Mouse (Mus musculus) liver, embryonic 12.5 days (tissue): ENCODE measurements around the gene Amph. TPM values are rescaled to one million over a fixed set of nuclear protein-coding genes. Genes with fewer than 3 reads are reported as not detected.

ENCODE experiments used
- ATAC-seq: fragments of 200-750 bp; cut with Nextera tagmentation; 2 replicates; pipeline ENCODE4 v1.8.0; 2017; ENCODE audit warnings: moderate number of reproducible peaks, mild to moderate bottlenecking, moderate library complexity
- H3K27ac ChIP-seq: fragments of 300-500 bp; sonication (generic); 2 replicates; pipeline ENCODE4 v1.5.1; 2016; ENCODE audit warnings: mild to moderate bottlenecking
- H3K27me3 ChIP-seq: fragments of 300-500 bp; sonication (generic); replicated peaks from 2 replicates; pipeline ENCODE4 v1.6.1; 2016; ENCODE audit warnings: mild to moderate bottlenecking, moderate library complexity
- H3K36me3 ChIP-seq: fragments of 300-500 bp; sonication (generic); 2 replicates; pipeline ENCODE4 v1.6.1; 2016; ENCODE audit warnings: mild to moderate bottlenecking, moderate library complexity
- H3K4me1 ChIP-seq: fragments of 300-500 bp; sonication (generic); 2 replicates; pipeline ENCODE4 v1.6.1; 2016
- H3K4me2 ChIP-seq: fragments of 300-500 bp; sonication (generic); 2 replicates; pipeline ENCODE4 v1.6.1; 2016; ENCODE audit warnings: mild to moderate bottlenecking, moderate library complexity
- H3K4me3 ChIP-seq: fragments of 300-500 bp; sonication (generic); 2 replicates; pipeline ENCODE4 v1.5.1; 2016; ENCODE audit warnings: mild to moderate bottlenecking, moderate library complexity
- H3K9ac ChIP-seq: fragments of 300-500 bp; sonication (generic); 2 replicates; pipeline ENCODE4 v1.6.1; 2016; ENCODE audit warnings: mild to moderate bottlenecking, moderate library complexity
- H3K9me3 ChIP-seq: fragments of 300-500 bp; sonication (generic); replicated peaks from 2 replicates; pipeline ENCODE4 v1.6.1; 2016; ENCODE audit warnings: mild to moderate bottlenecking, moderate library complexity
- WGBS: fragments of 180-500 bp; shearing (Covaris S2); methylation state at CpG from one replicate; pipeline ENCODE4 v1.1.7; 2016; ENCODE audit not compliant: insufficient replicate concordance; 5-methylcytosine and 5-hydroxymethylcytosine counted together
- polyA plus RNA-seq: library from polyadenylated mRNA; unstranded; fragments of >200 nt; fragmentation: Nextera tagmentation; extraction: Ambion mirVana; gene quantifications from 2 replicates; pipeline ENCODE4 v1.2.1, GENCODE M21; 2016

Amph gene
- polyA plus RNA-seq, 1 experiment from 2014 or later = 0.74 TPM

- ATAC-seq = no peak
- H3K4me2 ChIP-seq = no peak overlapping the region
Measured at GRCm38 (mm10) chr13:19027766-19028350, 79.9 kb downstream of the Amph start.

GRCm38 (mm10) chr13:19031916-19032688, 84.1 kb downstream of the Amph start:
- no peaks in the 10 kb centered on the region for H3K4me1 ChIP-seq
- H3K27me3 ChIP-seq = no peaks in the 10 kb centered on the region
- 77% methylated on average over 8 of the region's 8 CpGs for WGBS
- H3K36me3 ChIP-seq = no peaks in the 10 kb centered on the region
- H3K9me3 ChIP-seq = no peaks in the 10 kb centered on the region
- H3K4me2 ChIP-seq = no peak overlapping the region
- H3K4me3 ChIP-seq = no peak overlapping the region
- H3K27ac ChIP-seq = no peak overlapping the region
- no peak for ATAC-seq
- no peak overlapping the region for H3K9ac ChIP-seq

More at GRCm38 (mm10) chr13:19027766-19028350, 79.9 kb downstream of the Amph start:
- H3K4me1 ChIP-seq = no peaks in the 10 kb centered on the region
- H3K36me3 ChIP-seq = no peaks in the 10 kb centered on the region
- H3K27me3 ChIP-seq = no peaks in the 10 kb centered on the region
- H3K27ac ChIP-seq = no peak overlapping the region
- H3K9ac ChIP-seq = no peak overlapping the region
- no peaks in the 10 kb centered on the region for H3K9me3 ChIP-seq
- no peak overlapping the region for H3K4me3 ChIP-seq
- 59% methylated on average over 6 of the region's 6 CpGs for WGBS

- WGBS = 50% methylated on average over 1 of the region's 1 CpGs
- H3K4me3 ChIP-seq = no peak overlapping the region
Measured at GRCm38 (mm10) chr13:19052090-19052489, 104.1 kb downstream of the Amph start.

GRCm38 (mm10) chr13:19054504-19054903, 106.5 kb downstream of the Amph start:
- ATAC-seq = no peak
- no peaks in the 10 kb centered on the region for H3K9me3 ChIP-seq
- no peaks in the 10 kb centered on the region for H3K36me3 ChIP-seq
- no peak overlapping the region for H3K4me2 ChIP-seq
- no peak overlapping the region for H3K27ac ChIP-seq
- no peaks in the 10 kb centered on the region for H3K4me1 ChIP-seq
- H3K4me3 ChIP-seq = no peak overlapping the region
- H3K27me3 ChIP-seq = no peaks in the 10 kb centered on the region
- 50% methylated on average over 2 of the region's 2 CpGs for WGBS
- no peak overlapping the region for H3K9ac ChIP-seq

More at GRCm38 (mm10) chr13:19052090-19052489, 104.1 kb downstream of the Amph start:
- no peaks in the 10 kb centered on the region for H3K27me3 ChIP-seq
- no peak overlapping the region for H3K4me2 ChIP-seq
- no peak for ATAC-seq
- H3K9ac ChIP-seq = no peak overlapping the region
- H3K9me3 ChIP-seq = no peaks in the 10 kb centered on the region
- H3K4me1 ChIP-seq = no peaks in the 10 kb centered on the region
- H3K36me3 ChIP-seq = no peaks in the 10 kb centered on the region
- H3K27ac ChIP-seq = no peak overlapping the region

GRCm38 (mm10) chr13:19072261-19072660, 124.3 kb downstream of the Amph start:
- ATAC-seq = no peak
- no peak overlapping the region for H3K4me2 ChIP-seq
- no peaks in the 10 kb centered on the region for H3K36me3 ChIP-seq

GRCm38 (mm10) chr13:19077427-19077826, 129.4 kb downstream of the Amph start:
- WGBS = 83% methylated on average over 2 of the region's 2 CpGs
- no peaks in the 10 kb centered on the region for H3K4me1 ChIP-seq
- H3K9me3 ChIP-seq = no peaks in the 10 kb centered on the region
- no peaks in the 10 kb centered on the region for H3K27me3 ChIP-seq
- H3K9ac ChIP-seq = no peak overlapping the region
- ATAC-seq = no peak
- H3K4me3 ChIP-seq = no peak overlapping the region
- H3K27ac ChIP-seq = no peak overlapping the region
- no peak overlapping the region for H3K4me2 ChIP-seq
- no peaks in the 10 kb centered on the region for H3K36me3 ChIP-seq

More at GRCm38 (mm10) chr13:19072261-19072660, 124.3 kb downstream of the Amph start:
- Histone ChIP-seq H3K27me3 (no peaks in the 10 kb centered on the region), H3K9ac (no peak overlapping the region), H3K4me3 (no peak overlapping the region), H3K9me3 (no peaks in the 10 kb centered on the region), H3K27ac (no peak overlapping the region), H3K4me1 (no peaks in the 10 kb centered on the region)

GRCm38 (mm10) chr13:19081932-19082331, 133.9 kb downstream of the Amph start:
- Histone ChIP-seq H3K27ac (no peak overlapping the region), H3K4me1 (no peaks in the 10 kb centered on the region), H3K4me2 (no peak overlapping the region), H3K9ac (no peak overlapping the region), H3K4me3 (no peak overlapping the region), H3K36me3 (no peaks in the 10 kb centered on the region), H3K9me3 (no peaks in the 10 kb centered on the region), H3K27me3 (no peaks in the 10 kb centered on the region)
- ATAC-seq = no peak
- WGBS = 71% methylated on average over 4 of the region's 4 CpGs

- ATAC-seq = no peak
- Histone ChIP-seq H3K36me3 (no peaks in the 10 kb centered on the region), H3K9ac (no peak overlapping the region), H3K4me2 (no peak overlapping the region), H3K4me1 (no peaks in the 10 kb centered on the region), H3K27ac (no peak overlapping the region), H3K4me3 (no peak overlapping the region), H3K9me3 (no peaks in the 10 kb centered on the region), H3K27me3 (no peaks in the 10 kb centered on the region)
- WGBS = 79% methylated on average over 6 of the region's 6 CpGs
Measured at GRCm38 (mm10) chr13:19094571-19094970, 146.6 kb downstream of the Amph start.

- Histone ChIP-seq H3K4me3 (no peak overlapping the region), H3K27ac (no peak overlapping the region), H3K36me3 (no peaks in the 10 kb centered on the region), H3K9ac (no peak overlapping the region), H3K27me3 (no peaks in the 10 kb centered on the region), H3K4me2 (no peak overlapping the region), H3K9me3 (no peaks in the 10 kb centered on the region), H3K4me1 (no peaks in the 10 kb centered on the region)
- 72% methylated on average over 4 of the region's 4 CpGs for WGBS
- no peak for ATAC-seq
Measured at GRCm38 (mm10) chr13:19097117-19097516, 149.1 kb downstream of the Amph start.

GRCm38 (mm10) chr13:19101889-19102402, 153.9 kb downstream of the Amph start:
- WGBS = 75% methylated on average over 10 of the region's 10 CpGs
- Histone ChIP-seq H3K27me3 (no peaks in the 10 kb centered on the region), H3K27ac (no peak overlapping the region), H3K9ac (no peak overlapping the region), H3K4me1 (no peaks in the 10 kb centered on the region), H3K4me2 (no peak overlapping the region), H3K4me3 (no peak overlapping the region), H3K9me3 (no peaks in the 10 kb centered on the region), H3K36me3 (no peaks in the 10 kb centered on the region)
- no peak for ATAC-seq

- Histone ChIP-seq H3K4me2 (no peak overlapping the region), H3K27me3 (no peaks in the 10 kb centered on the region), H3K4me3 (no peak overlapping the region), H3K4me1 (peaks cover 3% of the 10 kb centered on the region; the same call in 1 of the 2 replicates), H3K9ac (no peak overlapping the region), H3K27ac (no peak overlapping the region), H3K9me3 (no peaks in the 10 kb centered on the region), H3K36me3 (no peaks in the 10 kb centered on the region)
- ATAC-seq = no peak
- 51% methylated on average over 5 of the region's 5 CpGs for WGBS
Measured at GRCm38 (mm10) chr13:19106418-19106817, 158.4 kb downstream of the Amph start.

- Histone ChIP-seq H3K9ac (no peak overlapping the region), H3K36me3 (no peaks in the 10 kb centered on the region), H3K4me2 (no peak overlapping the region), H3K27me3 (no peaks in the 10 kb centered on the region), H3K27ac (no peak overlapping the region), H3K9me3 (no peaks in the 10 kb centered on the region), H3K4me1 (peaks cover 21% of the 10 kb centered on the region), H3K4me3 (no peak overlapping the region)
- 57% methylated on average over 3 of the region's 3 CpGs for WGBS
- ATAC-seq = no peak
Measured at GRCm38 (mm10) chr13:19109331-19109730, 161.3 kb downstream of the Amph start.
